Mouse (Mus musculus): ENCODE data around the gene Cd300lg.
A peak's percentile ranks its signal among the peaks of the same experiment; 100 is the strongest.

Cd300lg gene

DNA sequence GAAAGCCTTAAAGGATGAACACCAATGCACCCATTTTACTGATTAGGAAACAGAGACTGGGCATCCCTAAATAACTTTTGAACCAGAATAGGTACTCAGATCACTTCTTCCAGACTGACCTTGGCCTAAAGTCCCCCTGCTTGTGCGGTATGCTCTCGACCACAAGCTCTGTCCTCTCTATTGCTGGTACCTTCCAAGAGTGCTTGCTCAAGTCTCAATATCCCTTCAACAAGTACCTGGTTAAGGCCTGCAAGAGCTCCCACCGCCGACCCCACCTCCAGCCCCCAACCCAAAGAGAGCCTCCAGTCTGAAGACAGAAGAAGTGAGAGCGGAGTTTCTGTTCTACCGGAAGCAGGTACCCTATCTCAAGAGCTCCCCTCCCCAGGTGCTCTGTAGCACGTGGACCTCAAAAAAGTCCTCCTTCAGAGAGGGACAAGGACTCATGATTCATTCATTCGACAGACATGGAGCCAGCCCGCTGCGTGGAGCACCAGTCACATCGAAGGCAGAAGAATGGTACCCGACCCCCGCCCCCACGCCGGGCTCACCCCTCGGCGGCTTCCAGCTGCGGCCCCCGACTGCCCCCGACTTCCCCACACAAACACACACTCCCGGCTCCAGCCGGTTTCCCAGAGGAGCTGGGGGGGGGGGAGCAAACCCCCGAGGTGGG, 15.2 kb upstream of the Cd300lg start:
- DNase-seq (ENCODE audit: low spot score in 2 of 2): no peak

DNA sequence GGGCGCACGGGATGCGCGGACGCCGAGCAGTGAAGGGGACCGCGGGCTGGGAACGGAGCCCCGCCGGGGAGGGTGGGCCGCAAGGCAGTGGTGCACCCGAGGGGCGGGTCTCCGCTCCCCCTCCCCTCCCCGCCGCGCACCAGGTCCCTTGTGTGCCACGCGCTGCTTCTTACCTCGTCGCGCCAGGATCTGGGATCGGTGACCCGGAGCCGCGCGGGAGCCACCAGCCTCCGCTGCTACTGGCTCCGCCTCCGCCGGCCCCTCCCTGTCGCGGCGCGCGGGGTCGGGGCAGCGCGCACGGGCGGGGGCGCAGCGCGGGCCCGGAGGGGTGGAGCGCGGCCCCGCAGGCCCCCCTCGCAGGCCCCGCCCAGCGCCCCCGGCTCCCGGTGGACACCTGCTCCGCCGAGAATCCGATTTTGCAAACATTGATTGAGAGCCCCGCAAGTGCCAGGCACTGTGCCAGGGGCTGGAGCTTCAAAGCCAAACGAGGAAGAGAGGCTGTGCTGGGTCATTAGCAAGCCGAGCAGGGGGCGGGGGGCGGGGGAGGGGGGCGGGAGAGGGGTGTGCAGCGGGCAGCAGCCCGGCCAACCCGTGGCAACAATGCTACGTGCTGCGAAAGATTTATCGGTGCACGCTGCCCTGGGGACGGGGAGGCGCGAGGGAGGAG, 14.5 kb upstream of the Cd300lg start:
- no peak for DNase-seq (ENCODE audit: low spot score in 2 of 2)

GRCm38 (mm10) chr11:102027361-102028017, 13.8 kb upstream of the Cd300lg start:
- DNase-seq (ENCODE audit: low spot score in 2 of 2): no peak

- no peak for DNase-seq (ENCODE audit: low spot score in 2 of 2)
Measured at GRCm38 (mm10) chr11:102028087-102028816, 13.1 kb upstream of the Cd300lg start, which contains the start of gene Mpp3. Mpp3 (minus strand) TSS chr11:102028461.

DNA sequence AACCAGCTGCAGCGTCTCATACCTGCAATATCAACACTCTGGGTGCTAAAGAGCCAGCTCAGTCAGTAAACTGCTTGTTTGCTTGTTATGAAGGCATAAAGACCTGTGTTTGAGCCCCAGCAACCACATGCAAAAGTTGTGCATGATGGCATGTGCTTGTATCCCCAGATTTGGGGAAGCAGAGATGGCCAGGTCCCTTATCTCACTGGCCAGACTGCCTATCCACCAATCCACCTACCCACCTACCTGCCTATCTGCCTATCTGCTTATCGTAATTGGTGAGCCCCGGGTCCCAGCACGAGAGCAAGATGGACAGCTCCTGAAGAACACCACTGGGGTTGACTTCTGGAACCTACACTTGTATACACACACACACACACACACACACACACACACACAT, 12.0 kb upstream of the Cd300lg start:
- DNase-seq (ENCODE audit: low spot score in 2 of 2): no peak

- no peak for DNase-seq (ENCODE audit: low spot score in 2 of 2)
Measured at GRCm38 (mm10) chr11:102029966-102030365, 11.3 kb upstream of the Cd300lg start.

- DNase-seq (ENCODE audit: low spot score in 2 of 2): no peak
Measured at GRCm38 (mm10) chr11:102031149-102031548, 10.2 kb upstream of the Cd300lg start.

DNA sequence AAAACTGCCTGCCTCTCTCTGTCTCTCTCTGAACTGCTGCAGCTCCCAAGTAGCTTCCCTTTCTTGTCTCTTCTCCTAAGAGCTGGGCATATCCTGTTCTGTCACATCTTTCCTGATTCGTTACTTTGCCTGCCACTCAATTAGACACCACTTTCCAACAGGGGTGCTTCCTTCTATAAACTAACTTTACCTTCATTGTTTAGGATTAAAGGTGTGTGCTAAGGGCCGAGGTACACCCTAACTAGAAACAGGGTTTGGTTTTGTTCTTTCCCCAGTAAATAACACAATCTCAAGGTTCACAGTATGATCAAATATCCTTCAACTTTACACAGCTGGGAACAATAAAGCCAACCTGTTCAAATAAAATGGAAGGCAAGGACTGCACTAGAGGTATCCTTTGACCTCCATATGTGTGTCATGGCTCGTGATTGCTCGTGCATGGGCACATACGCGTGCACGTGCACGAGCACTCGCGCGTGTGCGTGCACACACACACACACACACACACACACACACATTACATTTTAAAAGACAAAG, 8.2 kb upstream of the Cd300lg start:
- no peak for DNase-seq (ENCODE audit: low spot score in 2 of 2)

- DNase-seq (ENCODE audit: low spot score in 2 of 2): no peak
Measured at GRCm38 (mm10) chr11:102034887-102035286, 6.4 kb upstream of the Cd300lg start.

GRCm38 (mm10) chr11:102035456-102035960, 5.8 kb upstream of the Cd300lg start:
- no peak for DNase-seq (ENCODE audit: low spot score in 2 of 2)

DNA sequence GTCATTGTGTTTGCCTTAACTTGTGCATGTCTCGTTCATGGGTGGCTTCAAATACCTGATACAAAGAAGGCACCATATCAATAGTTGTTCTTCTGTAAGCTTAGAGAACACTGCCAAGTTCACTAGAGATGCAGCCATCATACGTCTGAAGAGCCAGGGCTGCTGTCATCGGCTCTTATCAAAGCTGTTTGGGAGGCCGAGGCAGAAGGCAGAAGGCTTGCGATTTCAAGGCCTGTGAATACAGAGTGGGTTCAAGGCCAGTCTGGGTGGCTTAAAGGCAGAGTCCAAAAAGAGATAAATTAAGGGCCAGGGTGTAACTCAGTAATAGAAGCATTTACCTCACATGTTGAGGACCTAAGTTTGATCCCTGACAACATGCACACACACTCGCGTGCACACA, 5.0 kb upstream of the Cd300lg start:
- DNase-seq (ENCODE audit: low spot score in 2 of 2): no peak

DNA sequence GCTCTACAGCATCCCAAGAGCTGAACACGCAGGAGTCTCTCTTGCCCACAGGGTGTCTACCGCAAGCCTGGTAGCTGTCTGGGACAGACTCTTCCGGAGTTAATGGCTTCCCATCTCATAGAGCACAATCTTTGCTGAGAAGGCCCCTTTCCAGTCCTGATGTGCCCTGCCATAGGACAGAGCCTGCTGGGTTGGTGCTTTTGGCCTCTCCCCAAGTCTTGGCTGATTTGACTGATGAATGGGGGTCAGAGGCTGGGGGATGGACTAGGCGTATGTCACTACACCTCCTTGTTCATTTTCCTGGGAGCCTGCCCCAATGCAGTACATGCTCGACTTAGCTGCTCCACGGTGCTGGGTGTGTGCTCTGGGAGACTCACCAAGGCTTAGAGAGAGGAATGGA, 3.5 kb upstream of the Cd300lg start:
- DNase-seq (ENCODE audit: low spot score in 2 of 2): no peak

DNA sequence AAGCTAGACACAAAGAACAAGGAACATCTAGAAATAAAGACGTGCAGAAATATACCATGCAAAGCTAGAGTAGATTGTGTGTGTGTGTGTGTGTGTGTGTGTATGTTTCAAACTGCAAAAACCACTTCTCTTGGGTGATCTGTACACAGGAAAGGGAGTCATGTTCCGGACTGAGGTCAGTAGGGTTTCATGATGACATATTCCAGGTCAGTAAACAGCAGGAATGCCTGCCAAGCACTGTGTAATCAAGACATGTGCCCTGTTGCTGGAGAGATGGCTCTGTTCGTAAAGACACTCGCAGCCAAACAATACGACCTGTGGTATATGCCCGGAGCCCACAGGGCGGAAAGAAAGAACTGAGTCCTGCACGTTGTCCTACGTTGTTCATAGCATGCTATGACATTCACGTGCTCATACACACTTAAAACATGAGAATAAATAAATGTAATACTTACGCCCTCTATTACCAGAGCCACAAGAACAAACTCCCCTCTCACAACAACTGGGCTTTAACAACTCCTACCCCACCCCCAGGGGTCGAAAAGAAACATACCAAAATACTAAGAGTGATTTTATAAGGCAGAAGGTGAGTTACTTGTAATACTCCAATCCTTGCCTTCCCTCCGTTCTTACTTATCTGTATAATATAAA, 1.7 kb upstream of the Cd300lg start:
- DNase-seq (ENCODE audit: low spot score in 2 of 2): no peak

DNA sequence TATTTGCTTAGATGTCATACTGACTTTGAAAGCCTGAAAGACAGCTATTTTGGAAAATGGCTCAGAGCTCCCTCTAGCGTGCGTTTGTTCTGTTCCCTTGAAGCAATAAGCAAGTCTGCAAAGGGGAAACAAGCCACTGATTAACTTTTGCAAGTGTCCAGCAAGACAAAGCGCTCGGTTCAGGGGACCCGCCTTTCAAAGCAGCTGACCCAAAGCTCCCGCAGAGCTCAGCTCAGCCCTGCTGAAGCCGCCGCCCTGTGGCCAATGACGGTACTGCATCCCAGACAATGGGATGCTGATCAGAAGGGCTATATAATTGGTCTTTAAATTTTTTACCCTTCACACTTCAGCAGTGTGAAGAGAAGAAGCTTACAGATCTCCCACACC, 1.2 kb upstream of the Cd300lg start:
- DNase-seq (ENCODE audit: low spot score in 2 of 2): peak; percentile 76 to 93

DNA sequence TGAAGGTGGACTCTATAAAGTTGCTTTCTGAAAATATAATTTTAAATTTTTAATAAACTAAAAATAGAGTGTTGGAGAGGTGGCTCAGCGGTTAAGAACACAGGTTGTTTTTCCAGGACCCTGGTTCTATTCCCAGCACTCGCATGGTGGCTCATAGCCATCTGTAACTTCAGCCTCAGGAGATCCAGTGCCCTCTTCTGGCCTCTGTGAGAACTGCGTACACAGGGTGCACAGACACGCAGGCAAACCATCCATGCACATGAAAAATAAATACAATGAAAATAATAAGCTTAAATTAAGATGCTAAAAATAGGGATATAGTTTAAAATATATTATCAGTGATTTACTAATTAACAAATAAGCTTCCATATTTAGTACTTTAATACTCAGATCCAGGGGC, 663 bp upstream of the Cd300lg start:
- no peak for DNase-seq (ENCODE audit: low spot score in 2 of 2)

DNA sequence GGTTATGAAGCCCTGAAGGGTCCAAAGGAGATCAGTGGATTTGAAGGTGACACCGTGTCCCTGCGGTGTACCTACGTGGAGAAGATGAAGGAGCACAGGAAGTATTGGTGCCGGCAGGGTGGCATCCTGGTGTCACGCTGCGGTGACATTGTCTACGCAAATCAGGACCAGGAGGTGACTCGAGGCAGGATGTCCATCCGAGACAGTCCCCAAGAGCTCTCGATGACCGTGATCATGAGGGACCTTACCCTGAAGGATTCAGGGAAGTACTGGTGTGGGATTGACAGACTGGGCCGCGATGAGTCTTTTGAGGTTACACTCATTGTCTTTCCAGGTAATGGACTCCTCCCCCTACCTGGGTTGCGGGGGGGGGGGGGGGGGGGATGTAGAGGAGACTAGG, 1.7 kb downstream of the Cd300lg start:
- DNase-seq (ENCODE audit: low spot score in 2 of 2): no peak

DNA sequence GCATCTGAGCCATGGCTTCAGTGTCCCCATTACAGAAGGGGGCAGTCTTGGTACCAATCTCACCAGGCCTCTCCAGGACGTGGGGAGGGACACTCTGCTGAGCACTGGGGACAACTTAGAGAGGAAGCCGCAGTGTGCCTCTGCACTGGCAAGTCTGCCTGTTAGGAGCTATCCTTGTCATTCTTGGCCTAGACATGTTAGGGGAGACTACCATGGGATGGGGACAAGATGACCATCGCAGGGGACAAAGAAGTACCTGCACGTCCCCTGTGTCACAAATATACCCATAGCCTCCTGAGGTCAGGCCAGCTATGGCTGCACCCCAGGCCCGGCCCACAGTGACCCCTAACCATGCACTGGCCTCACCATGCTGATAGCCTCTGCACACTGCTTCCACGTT, 2.1 kb downstream of the Cd300lg start:
- DNase-seq (ENCODE audit: low spot score in 2 of 2): no peak

DNA sequence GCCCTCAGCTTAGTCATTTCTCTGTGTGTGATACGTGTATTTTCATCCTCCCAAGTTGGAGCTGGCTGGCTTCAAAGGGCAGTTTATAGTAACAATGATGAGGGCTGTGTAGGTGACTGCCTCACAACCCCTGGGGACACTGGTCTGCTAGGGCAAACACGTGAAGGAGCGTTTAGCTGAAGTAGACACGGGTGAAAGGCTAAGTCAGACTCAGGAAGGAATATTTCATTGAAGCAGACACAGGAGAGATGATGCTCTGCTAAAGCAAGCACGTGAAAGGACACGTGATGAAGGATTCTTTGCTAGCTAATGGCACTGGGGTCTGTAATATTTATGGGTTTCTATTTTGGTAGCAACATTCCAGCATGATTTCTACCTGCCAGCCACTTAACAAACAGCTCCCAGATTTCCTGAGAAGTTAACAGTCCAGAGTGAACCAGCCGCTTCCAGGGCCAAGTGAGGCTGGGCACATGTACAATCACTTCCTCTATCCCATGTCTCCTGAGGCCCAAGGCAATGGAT, 3.4 kb downstream of the Cd300lg start:
- no peak for DNase-seq (ENCODE audit: low spot score in 2 of 2)

- no peak for DNase-seq (ENCODE audit: low spot score in 2 of 2)
Measured at GRCm38 (mm10) chr11:102046607-102047006, 5.3 kb downstream of the Cd300lg start.

- no peak for DNase-seq (ENCODE audit: low spot score in 2 of 2)
Measured at GRCm38 (mm10) chr11:102049875-102050482, 8.7 kb downstream of the Cd300lg start.

GRCm38 (mm10) chr11:102051541-102051940, 10.2 kb downstream of the Cd300lg start:
- no peak for DNase-seq (ENCODE audit: low spot score in 2 of 2)
